Mouse (Mus musculus) stomach, embryonic 15.5 days (tissue): ENCODE measurements around the gene Selenbp1. TPM values are rescaled to one million over a fixed set of nuclear protein-coding genes. Genes with fewer than 3 reads are reported as not detected.
A peak's percentile ranks its signal among the peaks of the same experiment; 100 is the strongest.
"Not testable (repeated sequence)": the region's sequence is repeated elsewhere in the genome, so short reads cannot be mapped to it uniquely, and the experiment has no call there.

Source experiments
- ATAC-seq: fragments of 200-750 bp; cut with Nextera tagmentation; 2 replicates; pipeline ENCODE4 v1.8.0; 2017; ENCODE audit warnings: low read depth, moderate number of reproducible peaks, moderate TSS enrichment; ENCODE audit not compliant: insufficient read depth, low FRiP score
- H3K27ac ChIP-seq: fragments of 300-500 bp; sonication (generic); 2 replicates; pipeline ENCODE4 v1.5.1; 2015; ENCODE audit warnings: mild to moderate bottlenecking, inconsistent platforms
- H3K27me3 ChIP-seq: fragments of 300-500 bp; sonication (generic); replicated peaks from 2 replicates; pipeline ENCODE4 v1.6.1; 2015; ENCODE audit warnings: inconsistent platforms
- H3K36me3 ChIP-seq: fragments of 300-500 bp; sonication (generic); 2 replicates; pipeline ENCODE4 v1.6.1; 2015; ENCODE audit warnings: inconsistent platforms
- H3K4me1 ChIP-seq: fragments of 300-500 bp; sonication (generic); 2 replicates; pipeline ENCODE4 v1.6.1; 2015; ENCODE audit warnings: inconsistent platforms
- H3K4me2 ChIP-seq: fragments of 300-500 bp; sonication (generic); 2 replicates; pipeline ENCODE4 v1.6.1; 2015; ENCODE audit warnings: mild to moderate bottlenecking, inconsistent platforms
- H3K4me3 ChIP-seq: fragments of 300-500 bp; sonication (generic); replicated peaks from 2 replicates; pipeline ENCODE4 v1.5.1; 2015; ENCODE audit warnings: inconsistent platforms
- H3K9ac ChIP-seq: fragments of 300-500 bp; sonication (generic); 2 replicates; pipeline ENCODE4 v1.6.1; 2015; ENCODE audit warnings: inconsistent platforms
- H3K9me3 ChIP-seq: fragments of 300-500 bp; sonication (generic); 2 replicates; pipeline ENCODE4 v1.6.1; 2016; ENCODE audit warnings: inconsistent platforms
- WGBS: fragments of 180-500 bp; shearing (Covaris S2); methylation state at CpG from one replicate; pipeline ENCODE4 v1.1.7; 2015; 5-methylcytosine and 5-hydroxymethylcytosine counted together
- polyA plus RNA-seq: library from polyadenylated mRNA; unstranded; fragments of >200 nt; fragmentation: Nextera tagmentation; extraction: Ambion mirVana; gene quantifications from 2 replicates; pipeline ENCODE4 v1.2.1, GENCODE M21; 2015

Gene Selenbp1
- polyA plus RNA-seq, 1 experiment from 2014 or later: 109 TPM

- no peak overlapping the region for H3K9ac ChIP-seq
- H3K9me3 ChIP-seq: no peaks in the 10 kb centered on the region
- 74% methylated on average over 4 of the region's 4 CpGs for WGBS
- H3K27ac ChIP-seq: no peak overlapping the region
- no peaks in the 10 kb centered on the region for H3K36me3 ChIP-seq
- H3K4me1 ChIP-seq: 0 out of 2 replicates have a peak, but pooled peaks cover 3% of the 10 kb centered on the region
- H3K4me3 ChIP-seq: no peak overlapping the region
- ATAC-seq: no peak
- H3K27me3 ChIP-seq: no peaks in the 10 kb centered on the region
- H3K4me2 ChIP-seq: no peak overlapping the region
Measured at GRCm38 (mm10) chr3:94918845-94919244, 14.0 kb upstream of the Selenbp1 start.

- H3K9me3 ChIP-seq: no peaks in the 10 kb centered on the region
- H3K9ac ChIP-seq: no peak overlapping the region
- no peak for ATAC-seq
- 0 out of 2 replicates have a peak, but pooled peaks cover 3% of the 10 kb centered on the region for H3K4me1 ChIP-seq
- 40% methylated on average over 3 of the region's 3 CpGs for WGBS
- no peak overlapping the region for H3K4me2 ChIP-seq
- H3K36me3 ChIP-seq: no peaks in the 10 kb centered on the region
- H3K27me3 ChIP-seq: no peaks in the 10 kb centered on the region
- no peak overlapping the region for H3K4me3 ChIP-seq
- no peak overlapping the region for H3K27ac ChIP-seq
Measured at GRCm38 (mm10) chr3:94921104-94921503, 11.8 kb upstream of the Selenbp1 start.

GRCm38 (mm10) chr3:94922333-94922732 lies 10.5 kb upstream of the Selenbp1 start:
- ATAC-seq: no peak
- WGBS: 45% methylated on average over 3 of the region's 3 CpGs
- Histone ChIP-seq H3K27me3 (no peaks in the 10 kb centered on the region), H3K4me1 (0 out of 2 replicates have a peak, but pooled peaks cover 3% of the 10 kb centered on the region), H3K4me3 (no peak overlapping the region), H3K27ac (no peak overlapping the region), H3K9me3 (no peaks in the 10 kb centered on the region), H3K36me3 (no peaks in the 10 kb centered on the region), H3K9ac (no peak overlapping the region), H3K4me2 (no peak overlapping the region)

- H3K4me3 ChIP-seq: no peak overlapping the region
- 39% methylated on average over 8 of the region's 8 CpGs for WGBS
- no peak overlapping the region for H3K27ac ChIP-seq
- H3K9ac ChIP-seq: no peak overlapping the region
- no peak for ATAC-seq
- no peaks in the 10 kb centered on the region for H3K27me3 ChIP-seq
- no peaks in the 10 kb centered on the region for H3K4me1 ChIP-seq
- H3K9me3 ChIP-seq: no peaks in the 10 kb centered on the region
- no peaks in the 10 kb centered on the region for H3K36me3 ChIP-seq
- no peak overlapping the region for H3K4me2 ChIP-seq
Measured at GRCm38 (mm10) chr3:94924688-94925087, 8.2 kb upstream of the Selenbp1 start.

- not testable (repeated sequence) for H3K27ac ChIP-seq, H3K9ac ChIP-seq, H3K4me1 ChIP-seq, H3K4me3 ChIP-seq, H3K36me3 ChIP-seq, H3K27me3 ChIP-seq, H3K9me3 ChIP-seq, H3K4me2 ChIP-seq
- WGBS: 39% methylated on average over 4 of the region's 4 CpGs
- peak; percentile 63 for ATAC-seq
Measured at GRCm38 (mm10) chr3:94926301-94926736, 6.5 kb upstream of the Selenbp1 start.

- H3K4me3 ChIP-seq, H3K4me2 ChIP-seq, H3K27ac ChIP-seq, H3K9me3 ChIP-seq, ATAC-seq, H3K4me1 ChIP-seq, H3K9ac ChIP-seq, H3K36me3 ChIP-seq, H3K27me3 ChIP-seq: not testable (repeated sequence)
- WGBS: 85% methylated on average over 4 of the region's 4 CpGs
Measured at GRCm38 (mm10) chr3:94928979-94929378, 3.9 kb upstream of the Selenbp1 start.

- H3K4me1 ChIP-seq, H3K36me3 ChIP-seq, ATAC-seq, H3K27me3 ChIP-seq, H3K4me2 ChIP-seq, H3K9ac ChIP-seq, H3K4me3 ChIP-seq, H3K9me3 ChIP-seq: not testable (repeated sequence)
- peak overlapping the region; percentile 73 for H3K27ac ChIP-seq
- 39% methylated on average over 7 of the region's 7 CpGs for WGBS
Measured at GRCm38 (mm10) chr3:94930386-94931266, 2.2 kb upstream of the Selenbp1 start.

- H3K9me3 ChIP-seq, H3K27me3 ChIP-seq, H3K9ac ChIP-seq, H3K4me2 ChIP-seq, H3K4me3 ChIP-seq, H3K36me3 ChIP-seq, ATAC-seq, H3K4me1 ChIP-seq: not testable (repeated sequence)
- WGBS: 77% methylated on average over 10 of the region's 10 CpGs
- peak overlapping the region; percentile 73; the same call in 1 of the 2 replicates for H3K27ac ChIP-seq
Measured at GRCm38 (mm10) chr3:94931427-94932082, 1.3 kb upstream of the Selenbp1 start.

GRCm38 (mm10) chr3:94932279-94932678 lies 577 bp upstream of the Selenbp1 start:
- H3K9me3 ChIP-seq, H3K36me3 ChIP-seq, H3K4me3 ChIP-seq, H3K27me3 ChIP-seq, H3K4me1 ChIP-seq, ATAC-seq, H3K9ac ChIP-seq: not testable (repeated sequence)
- WGBS: 44% methylated on average over 2 of the region's 2 CpGs
- H3K27ac ChIP-seq: peak overlapping the region; percentile 96
- H3K4me2 ChIP-seq: peak overlapping the region; percentile 51; the same call in 1 of the 2 replicates

- not testable (repeated sequence) for H3K36me3 ChIP-seq, H3K27me3 ChIP-seq, H3K9me3 ChIP-seq, H3K4me1 ChIP-seq, H3K9ac ChIP-seq, ATAC-seq
- peak overlapping the region; percentile 51; the same call in 1 of the 2 replicates for H3K4me2 ChIP-seq
- peak overlapping the region; percentile 96 for H3K27ac ChIP-seq
- no CpG with 5 or more reads among the region's 2 CpGs for WGBS
- peak overlapping the region; percentile 44 for H3K4me3 ChIP-seq
Measured at GRCm38 (mm10) chr3:94933604-94934003, 748 bp downstream of the Selenbp1 start.

- H3K27ac ChIP-seq, H3K27me3 ChIP-seq, H3K9me3 ChIP-seq, H3K4me1 ChIP-seq, H3K4me3 ChIP-seq, H3K4me2 ChIP-seq, H3K9ac ChIP-seq, ATAC-seq, H3K36me3 ChIP-seq: not testable (repeated sequence)
- WGBS: 93% methylated on average over 3 of the region's 3 CpGs
Measured at GRCm38 (mm10) chr3:94934564-94934963, 1.7 kb downstream of the Selenbp1 start.

- H3K4me3 ChIP-seq, H3K36me3 ChIP-seq, H3K4me1 ChIP-seq, H3K27me3 ChIP-seq, ATAC-seq, H3K4me2 ChIP-seq, H3K9me3 ChIP-seq, H3K9ac ChIP-seq: not testable (repeated sequence)
- whole genome bisulfite sequencing: 61% methylated on average over 3 of the region's 3 CpGs
- peak overlapping the region; percentile 35; the same call in 1 of the 2 replicates for H3K27ac ChIP-seq
Measured at GRCm38 (mm10) chr3:94935332-94935731, 2.5 kb downstream of the Selenbp1 start.
